Mouse (Mus musculus) thymus, postnatal 4 days (tissue): ENCODE results near the gene Ogn.

Source experiments
- DNase-seq: peaks from one replicate; pipeline ENCODE4 v3.0.0; 2021

Ogn gene

DNA sequence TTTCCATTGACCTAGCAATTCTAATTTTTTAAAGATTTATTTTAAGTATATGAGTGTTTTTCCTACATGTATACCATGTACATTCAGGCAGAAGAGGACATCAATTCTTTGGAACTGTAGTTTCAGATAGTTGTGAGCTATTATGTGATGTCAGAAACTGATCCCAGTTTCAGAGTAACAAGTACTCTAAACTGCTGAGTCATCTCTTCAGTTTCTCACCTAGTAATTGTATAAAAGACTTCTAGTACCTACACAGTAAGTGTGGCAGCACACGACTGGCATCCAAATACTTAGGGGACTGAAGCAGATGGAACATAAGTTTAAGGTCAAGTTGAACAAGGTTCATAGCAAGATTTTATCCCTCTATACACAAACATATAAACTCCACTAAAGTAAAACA is 38.2 kb downstream of the Ogn start:
- no peak for DNase-seq

DNA sequence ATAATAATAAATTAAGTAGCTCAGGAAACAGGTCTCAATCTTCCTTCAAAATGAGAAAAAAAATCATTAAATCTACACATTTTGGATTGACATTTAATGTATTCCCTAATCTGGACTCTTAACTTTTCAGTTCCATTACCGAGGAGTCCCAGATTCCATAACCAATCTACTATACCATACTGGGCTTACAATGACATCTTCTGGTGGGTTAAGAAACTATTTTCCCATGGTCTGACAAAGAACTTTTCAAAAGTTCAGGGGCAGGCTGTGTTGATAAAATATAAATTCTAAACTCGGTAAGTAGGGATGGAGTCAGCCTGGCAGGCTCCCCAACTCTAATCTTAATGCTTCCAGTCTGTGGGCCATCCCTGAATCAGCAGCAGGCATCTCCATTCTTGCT is 43.3 kb downstream of the Ogn start:
- no peak for DNase-seq

DNA sequence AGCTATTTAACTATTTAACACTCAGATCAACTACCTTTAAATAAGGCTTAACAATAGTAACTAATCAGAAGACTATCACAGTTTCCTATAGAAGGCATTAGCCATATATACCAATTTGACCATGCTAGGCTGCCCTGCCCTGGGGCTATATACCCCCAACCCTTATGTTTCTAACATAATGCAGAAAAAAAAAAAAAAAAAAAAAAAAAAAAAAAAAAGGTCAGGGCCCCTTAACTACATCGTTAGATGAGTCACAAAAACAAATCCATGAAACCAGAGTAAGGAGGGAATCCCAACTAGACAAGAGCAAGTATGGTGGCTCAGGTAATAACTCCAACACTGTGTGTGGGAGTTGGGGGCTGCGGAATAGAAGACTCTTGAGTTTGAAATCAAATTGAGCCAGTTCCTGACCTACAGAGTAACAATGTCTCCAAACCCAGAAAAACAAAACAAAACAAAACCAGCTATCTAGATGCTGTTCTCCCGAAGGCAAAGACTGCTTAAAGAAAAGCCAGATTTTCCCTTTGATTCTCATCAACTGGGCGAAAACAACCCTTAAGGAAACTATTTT is 44.0 kb downstream of the Ogn start:
- no peak for DNase-seq

DNA sequence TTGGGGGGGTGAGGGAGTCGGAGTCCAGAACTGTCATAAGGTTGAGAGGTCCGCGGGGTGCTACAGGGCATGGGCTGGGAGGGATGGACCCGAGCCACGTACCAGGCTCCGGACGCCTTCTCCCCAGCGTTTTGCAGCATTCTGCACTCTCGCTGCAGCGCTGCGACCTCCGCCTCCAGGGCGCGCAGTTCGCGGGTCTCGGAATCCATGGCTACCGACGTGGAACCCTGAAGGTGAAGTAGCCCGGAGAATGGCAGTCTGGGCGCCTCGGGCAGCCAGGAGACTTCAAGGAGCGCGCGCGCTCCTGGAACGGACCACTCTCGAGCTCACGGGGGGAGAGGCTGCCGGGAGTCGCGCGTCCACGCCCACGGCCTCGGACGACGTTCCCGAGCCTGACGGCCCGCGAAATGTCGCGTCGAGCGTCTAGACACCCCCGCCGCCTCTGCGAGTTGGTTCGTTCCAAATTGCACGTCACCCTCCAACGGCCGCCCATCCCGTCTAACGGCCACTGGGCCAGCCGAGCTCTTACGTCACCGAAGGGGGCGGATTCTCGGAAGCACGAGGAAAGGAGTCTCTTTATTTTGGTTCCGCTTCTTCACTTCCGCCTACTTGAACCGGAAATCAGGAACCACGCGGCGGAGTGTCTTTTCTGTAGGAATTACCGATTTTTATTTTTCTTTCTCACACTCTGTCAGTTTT is 44.8 kb downstream of the Ogn start, which contains the start of the genes Cenpp and Nol8:
Cenpp (minus strand) TSS at position 305 of the 699 bp plus-strand sequence.
Nol8 (plus strand) TSS at position 598 of the 699 bp plus-strand sequence.
- peak; percentile 100 for DNase-seq

DNA sequence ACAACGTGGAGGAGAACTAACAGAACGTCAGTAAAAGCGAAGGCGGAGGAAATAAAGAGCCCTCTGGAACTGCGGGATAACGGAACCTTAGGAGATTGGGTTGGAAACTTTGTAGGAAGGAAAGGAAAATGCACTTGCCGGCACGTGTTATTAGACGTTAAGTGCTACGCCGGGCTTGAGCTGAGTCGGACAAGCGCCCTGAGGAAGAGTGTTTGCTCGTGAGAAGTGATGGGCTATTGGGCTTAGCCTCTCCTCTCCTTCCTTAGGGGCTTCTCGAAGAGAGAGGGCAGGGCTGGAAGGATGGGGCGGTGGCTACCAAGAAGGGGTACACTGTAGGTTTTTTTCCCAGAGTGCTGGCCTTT is 45.3 kb downstream of the Ogn start:
- peak; percentile 59 for DNase-seq
